Mouse (Mus musculus) kidney, adult 18-20 months (tissue): Measurements from ENCODE around the gene Pip4k2b.

ENCODE experiments used
- DNase-seq: peaks from one replicate; pipeline ENCODE4 v3.0.0; 2021

The Pip4k2b gene

DNA sequence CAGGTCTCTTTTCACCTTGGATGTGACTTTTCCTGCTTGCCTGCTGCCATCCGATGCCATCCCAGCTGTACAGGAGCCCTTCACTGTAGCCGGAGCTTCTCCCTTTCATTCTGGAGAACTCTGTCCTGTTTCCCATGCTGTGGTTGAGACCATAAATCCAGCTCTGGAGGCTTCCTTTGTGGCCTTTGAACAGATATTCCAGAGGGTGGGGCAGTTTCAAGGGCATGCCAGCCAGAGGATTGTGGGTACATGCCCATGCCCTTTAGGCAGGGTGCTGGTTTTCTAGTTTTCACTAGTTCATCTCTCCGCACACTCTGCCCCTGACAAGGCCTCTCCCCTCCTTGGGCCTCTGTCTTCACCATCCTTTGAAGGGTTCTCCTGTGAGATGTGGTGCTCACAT is 57.4 kb downstream of the Pip4k2b start:
- DNase-seq = peak; percentile 48

GRCm38 (mm10) chr11:97686322-97686908 is 58.1 kb downstream of the Pip4k2b start:
- peak; percentile 35 for DNase-seq

DNA sequence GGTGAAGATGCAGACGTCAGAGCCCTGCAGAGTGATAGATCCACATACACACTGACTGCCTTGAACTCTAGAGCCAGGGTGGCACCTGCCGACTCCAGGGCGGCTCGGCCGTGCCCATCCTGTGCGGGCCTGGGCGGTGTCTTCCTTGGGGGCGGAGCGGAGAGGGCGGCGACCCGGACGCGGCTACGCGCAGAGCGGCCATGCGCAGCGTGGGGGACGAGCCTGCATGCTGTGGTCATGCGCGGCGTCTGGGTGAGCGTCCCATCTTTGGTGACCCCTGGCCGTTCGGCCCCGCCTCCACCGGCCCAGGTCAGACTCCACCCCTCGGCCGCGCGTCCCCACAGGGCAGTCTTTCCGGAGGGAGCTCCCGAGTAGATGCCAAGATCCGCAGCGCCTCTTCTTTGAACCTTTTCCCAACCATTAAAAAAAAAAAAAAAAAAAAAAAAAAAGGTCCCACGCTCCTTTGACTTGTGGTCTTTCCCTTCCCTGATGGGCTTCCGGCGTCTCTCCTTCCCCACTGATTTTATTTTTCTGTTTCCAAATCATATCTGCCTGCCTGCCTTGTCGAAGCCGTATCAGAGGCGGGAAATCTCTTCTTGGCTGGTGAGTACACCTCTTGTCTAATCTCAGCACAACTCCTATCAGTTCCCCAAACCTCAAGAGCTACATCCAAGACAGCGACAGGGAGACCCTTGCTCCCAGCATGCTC is 58.7 kb downstream of the Pip4k2b start, which contains the start of gene Cisd3:
Cisd3 (plus strand) TSS at position 214 of the 709 bp plus-strand sequence.
- peak; percentile 96 for DNase-seq

GRCm38 (mm10) chr11:97684766-97685165 is 59.7 kb downstream of the Pip4k2b start:
- no peak for DNase-seq

DNA sequence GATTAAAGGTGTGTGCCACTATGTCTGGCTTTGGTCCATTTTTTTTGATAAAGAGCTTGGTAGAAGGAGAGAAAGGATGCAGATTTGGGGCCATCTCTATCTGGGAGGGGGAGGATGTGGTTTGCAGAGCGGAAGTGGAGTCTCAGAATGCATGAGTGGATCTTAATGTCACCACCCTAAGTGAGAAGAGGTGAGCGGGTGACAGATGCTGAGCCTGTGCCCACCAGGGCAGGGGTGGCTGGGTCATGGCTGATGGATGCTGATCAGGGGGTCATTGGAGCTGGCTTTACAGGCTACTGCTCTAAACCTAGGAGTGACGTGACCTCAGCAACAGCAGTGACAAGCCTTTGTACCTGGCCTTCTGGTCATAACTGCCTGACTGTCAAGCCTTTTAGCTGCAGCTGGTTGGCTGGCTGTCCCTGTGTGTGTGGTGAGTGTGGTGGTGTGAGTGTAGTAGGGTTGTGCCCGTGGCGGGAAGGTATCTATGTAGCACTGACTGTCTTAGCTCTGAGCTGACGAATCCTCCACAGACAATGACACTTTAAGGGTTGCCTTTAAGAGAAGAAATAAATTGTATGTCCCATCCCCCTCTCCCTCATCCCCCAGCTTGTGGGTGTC is 60.3 kb downstream of the Pip4k2b start:
- DNase-seq = no peak

- no peak for DNase-seq
These were observed 61.9 kb downstream of the Pip4k2b start for GRCm38 (mm10) chr11:97682504-97683055.

DNA sequence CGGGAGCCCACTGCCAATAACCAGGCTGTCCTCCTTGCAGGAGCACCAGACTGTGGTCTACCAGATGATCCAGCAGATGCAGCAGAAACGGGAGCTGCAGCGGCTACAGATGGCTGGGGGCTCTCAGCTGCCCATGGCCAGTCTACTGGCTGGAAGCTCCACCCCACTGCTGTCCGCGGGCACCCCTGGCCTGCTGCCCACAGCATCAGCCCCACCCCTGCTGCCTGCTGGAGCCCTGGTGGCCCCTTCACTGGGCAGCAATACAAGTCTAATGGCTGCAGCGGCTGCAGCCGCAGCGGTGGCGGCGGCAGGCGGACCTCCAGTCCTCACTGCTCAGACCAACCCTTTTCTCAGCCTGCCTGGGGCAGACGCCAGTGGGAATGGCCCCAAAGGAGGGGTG is 64.1 kb downstream of the Pip4k2b start:
- no peak for DNase-seq

DNA sequence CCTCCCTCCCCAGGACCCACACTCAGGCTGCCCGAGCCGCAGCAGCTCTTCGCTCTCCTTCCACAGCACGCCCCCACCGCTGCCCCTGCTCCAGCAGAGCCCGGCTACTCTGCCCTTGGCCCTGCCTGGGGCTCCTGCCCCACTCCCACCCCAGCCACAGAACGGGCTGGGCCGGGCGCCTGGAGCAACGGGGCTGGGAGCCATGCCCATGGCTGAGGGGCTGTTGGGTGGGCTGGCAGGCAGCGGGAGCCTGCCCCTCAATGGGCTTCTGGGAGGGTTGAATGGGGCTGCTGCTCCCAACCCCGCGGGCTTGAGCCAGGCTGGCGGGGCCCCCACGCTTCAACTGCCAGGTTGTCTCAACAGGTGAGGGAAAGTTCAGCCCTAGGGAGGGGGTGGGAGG is 66.2 kb downstream of the Pip4k2b start:
- no peak for DNase-seq

DNA sequence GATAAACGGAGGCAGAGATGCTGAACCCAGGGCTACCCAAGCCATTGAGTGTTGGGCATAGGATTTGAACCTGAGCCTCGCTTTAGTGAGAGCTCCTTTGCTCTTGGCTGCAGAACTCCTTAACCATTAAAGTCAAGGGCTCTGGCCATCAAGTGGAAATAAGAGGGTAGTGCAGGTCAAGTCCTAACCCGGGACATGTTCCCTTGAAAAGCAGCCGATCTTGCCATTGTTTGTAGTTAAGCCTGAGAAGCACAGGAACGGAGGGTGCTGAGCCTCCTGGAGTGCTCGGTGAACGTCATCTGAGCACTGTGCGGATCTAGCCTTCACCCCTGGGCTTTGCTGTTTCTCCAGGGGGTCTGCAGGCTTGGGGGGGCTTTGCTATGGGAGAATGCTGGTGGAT is 66.7 kb downstream of the Pip4k2b start:
- no peak for DNase-seq

- DNase-seq = no peak
These were observed 67.1 kb downstream of the Pip4k2b start for GRCm38 (mm10) chr11:97677381-97677780.

DNA sequence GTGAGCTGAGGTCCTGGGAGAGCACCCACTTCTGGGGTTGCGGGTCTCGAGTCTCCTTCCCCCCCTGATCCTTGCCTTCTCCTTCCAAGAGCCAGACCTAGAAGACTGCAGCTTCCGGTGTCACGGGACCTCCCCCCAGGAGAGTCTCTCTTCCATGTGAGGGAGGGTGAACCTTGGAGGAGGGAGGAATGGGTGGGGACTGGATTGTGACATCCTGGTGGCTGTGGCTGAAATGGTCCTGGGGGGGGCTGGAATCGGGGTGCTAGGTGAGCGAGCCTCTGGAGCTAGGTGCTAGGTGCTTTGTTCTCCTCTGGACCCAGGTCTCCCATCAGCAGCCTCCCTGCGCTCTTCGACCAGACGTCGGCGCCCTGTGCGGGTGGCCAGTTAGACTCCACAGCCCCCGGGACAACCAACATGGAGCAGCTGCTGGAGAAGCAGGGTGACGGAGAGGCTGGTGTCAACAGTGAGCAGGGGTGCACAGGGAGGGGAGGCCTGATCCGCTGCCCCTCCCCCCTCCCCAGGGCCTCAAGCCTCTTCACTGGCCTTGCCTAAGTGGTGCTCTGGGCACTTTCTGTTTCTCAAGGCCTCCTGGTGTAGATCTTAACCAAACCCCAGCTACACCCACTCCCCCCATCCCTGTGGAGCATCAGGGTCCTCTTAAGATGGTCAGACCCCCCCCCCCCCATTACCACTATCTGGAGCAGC is 68.3 kb downstream of the Pip4k2b start:
- no peak for DNase-seq

DNA sequence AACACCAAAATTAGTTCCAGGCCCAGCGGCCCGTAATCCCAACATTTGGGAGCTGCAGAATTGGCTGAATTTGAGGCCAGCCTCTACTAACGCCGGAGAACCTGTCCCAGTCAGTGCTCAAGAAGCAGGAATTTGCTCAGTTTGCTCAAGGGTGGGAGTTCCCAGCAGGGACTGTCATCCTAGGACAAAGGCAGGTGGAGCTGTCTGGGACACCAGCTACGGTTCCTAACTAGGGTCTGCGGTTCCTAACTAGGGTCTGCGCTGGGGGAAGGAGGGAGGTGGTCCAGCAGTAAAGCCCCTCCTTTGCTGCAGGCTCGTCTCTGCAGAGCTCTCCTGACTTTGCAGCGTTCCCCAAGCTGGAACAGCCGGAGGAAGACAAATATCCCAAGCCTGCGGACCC is 71.4 kb downstream of the Pip4k2b start:
- DNase-seq = no peak

- DNase-seq = no peak
These were observed 73.4 kb downstream of the Pip4k2b start for GRCm38 (mm10) chr11:97671177-97671527.

- no peak for DNase-seq
These were observed 74.0 kb downstream of the Pip4k2b start for GRCm38 (mm10) chr11:97670234-97671176.

GRCm38 (mm10) chr11:97669829-97670228 is 74.7 kb downstream of the Pip4k2b start:
- peak; percentile 37 for DNase-seq

DNA sequence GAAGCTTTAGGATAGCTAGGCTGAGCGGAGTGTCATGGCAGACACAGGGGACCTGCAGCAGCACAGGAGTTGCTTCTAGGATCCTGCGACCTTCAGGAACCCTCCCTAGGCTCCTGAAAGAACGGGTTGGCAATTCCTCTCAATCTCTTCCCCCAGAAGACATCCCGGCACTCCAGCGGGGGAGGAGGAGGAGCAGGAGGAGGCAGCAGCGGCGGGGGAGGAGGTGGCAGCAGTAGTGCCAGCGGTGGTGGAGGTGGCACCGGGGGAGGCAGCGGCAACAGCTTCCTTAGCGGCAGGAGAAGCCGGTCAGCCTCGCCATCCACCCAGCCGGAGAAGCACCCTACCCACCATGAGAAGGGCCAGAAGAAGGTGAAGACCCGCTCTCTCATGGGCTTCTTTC is 75.2 kb downstream of the Pip4k2b start:
- DNase-seq = no peak

GRCm38 (mm10) chr11:97668160-97668559 is 76.3 kb downstream of the Pip4k2b start:
- DNase-seq = no peak

DNA sequence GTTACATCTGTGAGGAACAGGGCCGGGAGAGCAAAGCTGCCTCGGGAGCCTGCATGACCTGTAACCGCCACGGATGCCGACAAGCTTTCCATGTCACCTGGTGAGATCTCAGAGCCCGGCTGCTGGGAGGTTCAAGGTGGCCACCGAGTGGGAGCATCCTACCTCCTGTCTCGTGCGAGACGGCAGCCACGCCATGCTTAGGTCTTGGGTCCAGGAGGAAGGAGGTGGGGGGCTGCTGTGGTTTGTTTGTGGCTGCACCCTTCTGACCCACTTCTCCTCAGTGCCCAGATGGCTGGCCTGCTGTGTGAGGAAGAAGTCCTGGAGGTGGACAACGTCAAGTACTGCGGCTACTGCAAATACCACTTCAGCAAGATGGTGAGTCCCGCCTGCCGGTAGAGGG is 77.7 kb downstream of the Pip4k2b start:
- no peak for DNase-seq

DNA sequence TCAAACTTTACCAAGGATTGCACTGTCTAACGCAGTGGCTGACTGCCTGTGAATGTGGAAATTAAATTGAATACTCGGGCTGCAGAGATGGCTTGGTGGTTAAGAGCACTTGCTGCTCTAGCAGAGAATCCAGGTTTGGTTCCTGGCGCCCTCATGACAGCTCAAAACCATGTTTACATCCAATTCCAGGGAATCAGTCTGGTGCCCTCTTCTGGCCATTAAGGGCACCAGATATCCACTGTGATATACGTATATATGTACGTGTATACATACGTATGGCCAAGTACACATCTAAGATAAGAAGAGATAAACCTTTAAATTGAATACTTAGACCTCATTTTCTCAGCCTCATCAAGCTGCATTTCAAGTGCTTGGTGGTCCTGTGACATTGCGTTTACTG is 78.3 kb downstream of the Pip4k2b start:
- no peak for DNase-seq

GRCm38 (mm10) chr11:97665431-97665830 is 79.1 kb downstream of the Pip4k2b start:
- no peak for DNase-seq
